Mouse (Mus musculus) splenic B cell, adult 2 months (primary cell): Measurements from ENCODE around the gene Cyp2d22.
"Not testable (repeated sequence)": the region's sequence is repeated elsewhere in the genome, so short reads cannot be mapped to it uniquely, and the experiment has no call there.

Source experiments
- DNase-seq: peaks from one replicate; pipeline ENCODE4 v3.0.0-alpha.2; 2011; ENCODE audit warnings: low read depth, low spot score
- H3K27me3 ChIP-seq: 2 replicates; pipeline ENCODE4 v1.6.1; 2012; ENCODE audit warnings: mild to moderate bottlenecking, low read length, moderate library complexity, mixed read lengths; ENCODE audit not compliant: control insufficient read depth, poor library complexity, insufficient read depth, severe bottlenecking
- H3K36me3 ChIP-seq: 2 replicates; pipeline ENCODE4 v1.6.1; 2012; ENCODE audit warnings: mild to moderate bottlenecking, low read length, moderate library complexity, mixed read lengths; ENCODE audit not compliant: control insufficient read depth, poor library complexity, insufficient read depth, severe bottlenecking

The Cyp2d22 gene

GRCm38 (mm10) chr15:82379871-82380713 lies at the start of gene Cyp2d22:
Gene Cyp2d22, minus strand, starts transcription at chr15:82380260.
- DNase-seq, result peak; percentile 52
- H3K36me3 ChIP-seq, result no peaks in the 10 kb centered on the region
- no peaks in the 10 kb centered on the region; the same call in 1 of the 2 replicates for H3K27me3 ChIP-seq

DNA sequence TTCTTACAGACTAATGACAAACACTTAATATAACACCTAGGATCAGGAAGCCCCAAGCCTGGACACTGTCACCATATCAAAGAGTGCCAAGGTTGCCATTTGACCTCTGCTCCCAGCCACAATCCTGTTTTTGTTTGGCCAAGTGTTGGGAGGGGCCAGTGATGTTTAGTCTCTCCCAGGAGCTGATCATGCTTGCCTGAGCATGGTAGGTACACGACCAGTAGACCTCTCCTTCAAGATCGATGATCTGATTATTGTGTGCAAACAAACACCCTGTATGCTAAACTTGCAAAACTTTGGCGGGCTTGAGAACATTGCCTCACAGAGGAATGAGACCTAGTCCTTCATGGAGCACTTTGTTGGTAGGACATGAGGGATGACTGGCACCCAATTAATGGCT lies 43.4 kb upstream of the Cyp2d22 start:
- H3K36me3 ChIP-seq, result no peaks in the 10 kb centered on the region
- no peaks in the 10 kb centered on the region; the same call in 1 of the 2 replicates for H3K27me3 ChIP-seq
- DNase-seq, result no peak

DNA sequence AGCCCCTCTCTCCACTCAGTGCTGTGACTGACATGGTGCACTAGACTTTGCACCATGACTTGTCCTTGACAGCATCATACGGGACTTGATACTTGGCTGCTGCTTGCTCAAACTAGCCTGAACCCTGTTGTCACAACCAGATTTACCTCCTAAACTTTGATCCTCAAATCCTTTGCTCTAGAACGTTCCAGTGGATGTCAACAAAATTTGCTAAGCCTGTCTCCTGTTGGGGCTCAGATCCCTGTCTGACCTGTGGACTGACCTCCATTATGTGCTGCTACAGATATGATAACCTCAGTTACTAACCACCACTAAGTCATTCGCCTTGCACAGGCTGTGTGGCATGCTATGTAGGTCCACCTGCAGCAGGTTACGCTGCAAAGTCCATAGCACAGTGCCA lies 42.9 kb upstream of the Cyp2d22 start:
- DNase-seq, result no peak
- H3K27me3 ChIP-seq, result no peaks in the 10 kb centered on the region; the same call in 1 of the 2 replicates
- H3K36me3 ChIP-seq, result no peaks in the 10 kb centered on the region

DNA sequence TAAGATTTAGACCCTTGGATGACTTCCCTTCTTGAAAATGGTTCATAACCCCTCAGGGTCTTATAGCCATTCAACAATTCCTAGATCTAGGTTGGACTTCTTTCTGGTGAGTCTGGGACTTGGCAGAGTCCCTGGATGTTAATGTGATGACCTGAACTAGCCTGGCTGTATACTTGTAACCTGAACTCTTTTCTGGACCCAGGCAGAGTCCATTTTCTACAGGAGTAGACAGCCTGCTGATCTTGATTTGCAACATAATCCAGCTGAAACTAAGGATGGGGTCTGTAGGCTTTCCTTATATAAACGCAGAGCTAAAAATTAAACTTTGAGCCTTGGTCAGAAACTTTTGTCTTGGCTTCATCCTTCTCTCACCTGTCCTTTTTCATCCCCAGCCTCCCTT lies 38.6 kb upstream of the Cyp2d22 start:
- no peaks in the 10 kb centered on the region for H3K36me3 ChIP-seq
- no peak for DNase-seq
- H3K27me3 ChIP-seq, result no peaks in the 10 kb centered on the region; the same call in 1 of the 2 replicates

DNA sequence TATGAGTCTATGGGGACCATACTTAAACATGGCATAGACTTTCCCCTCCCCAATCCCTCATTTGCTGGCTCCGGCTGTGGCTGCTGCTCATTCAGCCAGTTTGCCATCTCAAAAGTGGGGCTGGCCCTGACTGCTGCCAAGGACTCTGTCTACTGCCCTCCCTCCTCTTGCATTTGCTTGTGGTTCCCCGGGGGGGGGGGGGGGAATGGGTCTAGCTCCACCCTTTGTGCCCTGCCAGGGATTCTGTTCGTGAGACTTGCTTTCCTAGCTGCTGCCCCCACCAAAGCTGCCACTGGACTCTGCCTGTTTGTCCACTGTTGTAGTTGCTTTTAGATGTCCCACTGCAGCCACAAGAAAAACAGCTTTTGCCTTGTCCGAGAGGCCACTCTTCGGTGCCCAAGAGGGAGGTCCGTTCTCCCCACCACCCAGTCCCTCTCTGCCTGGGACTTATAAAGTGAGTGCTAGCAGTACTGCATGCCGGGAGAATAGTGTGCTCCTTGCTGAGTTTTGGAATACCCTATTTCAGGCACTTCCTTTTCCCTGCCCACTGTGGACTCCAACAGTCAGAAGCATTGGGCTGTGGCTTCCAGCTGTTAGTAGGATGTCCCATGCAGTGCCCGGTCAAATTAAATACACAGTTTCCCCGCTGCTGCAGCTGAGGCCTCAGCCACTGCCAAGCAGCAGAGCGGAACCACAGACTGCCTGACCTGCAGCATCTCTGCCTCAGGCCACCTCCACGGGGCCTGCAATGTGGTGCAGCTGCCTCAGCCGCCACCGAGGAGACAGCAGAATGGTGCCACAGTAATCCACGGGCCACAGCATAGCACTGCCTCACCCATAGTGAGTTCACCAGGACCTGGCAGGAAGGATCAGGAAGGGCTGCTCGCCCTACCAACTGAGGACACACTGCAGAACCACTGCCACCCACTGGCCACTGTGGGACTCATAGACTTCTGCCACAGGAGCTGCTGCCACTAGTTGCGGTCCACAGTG lies 37.0 kb upstream of the Cyp2d22 start:
- H3K27me3 ChIP-seq, result no peaks in the 10 kb centered on the region; the same call in 1 of the 2 replicates
- no peaks in the 10 kb centered on the region for H3K36me3 ChIP-seq
- peak; percentile 78 for DNase-seq

- no peaks in the 10 kb centered on the region for H3K27me3 ChIP-seq
- DNase-seq, result no peak
- H3K36me3 ChIP-seq, result no peaks in the 10 kb centered on the region
Observed at GRCm38 (mm10) chr15:82407536-82407935, 27.5 kb upstream of the Cyp2d22 start.

DNA sequence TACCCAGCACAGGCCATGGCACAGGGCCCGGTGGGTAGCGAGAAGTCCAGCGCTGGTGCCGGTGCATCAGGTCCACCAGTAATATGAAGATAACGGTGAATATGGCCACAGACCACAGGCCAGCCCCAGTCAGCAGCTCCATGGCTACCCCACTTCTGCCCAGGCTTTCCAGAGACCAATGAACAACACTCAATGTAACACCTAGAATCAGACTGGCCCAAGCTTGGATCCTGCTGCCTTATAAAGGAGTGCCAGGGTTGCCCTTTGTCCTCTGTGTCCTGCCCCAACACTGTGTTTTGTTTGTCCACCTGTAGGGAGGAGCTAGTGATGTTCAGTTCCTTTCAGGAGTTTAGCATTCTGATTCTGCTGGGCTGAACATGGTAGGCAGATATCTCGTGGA lies 26.9 kb upstream of the Cyp2d22 start, which contains the start of gene Cyp2d10:
TSS of gene Cyp2d10 (minus strand) at position 215 of the 400 bp plus-strand sequence.
- no peak for DNase-seq
- no peaks in the 10 kb centered on the region for H3K36me3 ChIP-seq
- no peaks in the 10 kb centered on the region for H3K27me3 ChIP-seq

DNA sequence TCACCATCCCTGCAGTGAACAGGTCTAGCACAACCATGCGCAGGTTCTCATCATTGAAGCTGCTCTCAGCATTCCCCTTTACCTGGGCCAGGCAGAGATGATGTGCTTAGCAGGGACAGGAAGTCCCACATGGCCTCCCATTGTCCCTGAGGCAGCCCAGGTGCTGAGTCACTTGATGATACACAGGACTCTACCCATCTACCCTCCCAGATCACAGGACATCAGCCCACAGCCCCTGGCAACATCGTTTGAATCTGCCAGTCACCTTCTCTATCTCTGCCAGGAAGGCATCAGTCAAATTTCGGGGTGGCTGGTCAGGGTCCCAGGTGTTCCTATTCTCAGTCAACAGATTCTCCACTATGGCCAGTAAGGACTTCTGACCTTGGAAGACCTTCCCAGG lies 24.1 kb upstream of the Cyp2d22 start:
- no peaks in the 10 kb centered on the region for H3K27me3 ChIP-seq
- DNase-seq, result no peak
- no peaks in the 10 kb centered on the region for H3K36me3 ChIP-seq

GRCm38 (mm10) chr15:82403606-82404005 lies 23.5 kb upstream of the Cyp2d22 start:
- no peak for DNase-seq
- Histone ChIP-seq H3K36me3 (no peaks in the 10 kb centered on the region), H3K27me3 (no peaks in the 10 kb centered on the region)

GRCm38 (mm10) chr15:82402741-82403140 lies 22.7 kb upstream of the Cyp2d22 start:
- H3K36me3 ChIP-seq, result no peaks in the 10 kb centered on the region
- DNase-seq, result no peak
- H3K27me3 ChIP-seq, result no peaks in the 10 kb centered on the region

GRCm38 (mm10) chr15:82402106-82402505 lies 22.0 kb upstream of the Cyp2d22 start:
- no peaks in the 10 kb centered on the region for H3K27me3 ChIP-seq
- H3K36me3 ChIP-seq, result no peaks in the 10 kb centered on the region
- no peak for DNase-seq

DNA sequence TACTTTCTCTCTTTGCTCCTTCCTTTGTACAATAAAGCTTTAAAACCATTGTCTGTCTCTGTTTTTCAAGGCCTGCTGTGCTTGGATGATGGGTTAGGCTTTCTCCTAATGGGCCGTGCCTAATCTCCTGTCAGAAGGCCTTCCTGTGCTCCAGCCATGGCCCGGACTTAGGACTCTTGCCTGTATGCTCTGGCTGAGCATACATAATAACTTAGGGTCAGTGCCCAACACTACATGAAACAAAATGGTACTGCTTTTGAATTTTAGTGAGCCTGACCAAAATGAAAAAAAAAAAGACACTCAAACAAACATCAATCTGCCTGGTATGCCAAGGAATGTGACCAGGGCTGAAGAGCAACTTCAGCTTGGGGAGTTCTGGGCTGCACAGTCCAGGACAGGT lies 21.5 kb upstream of the Cyp2d22 start:
- no peaks in the 10 kb centered on the region for H3K27me3 ChIP-seq
- no peak for DNase-seq

GRCm38 (mm10) chr15:82395955-82396354 lies 15.9 kb upstream of the Cyp2d22 start:
- not testable (repeated sequence) for H3K36me3 ChIP-seq, DNase-seq, H3K27me3 ChIP-seq

More for the DNA sequence above, 21.5 kb upstream of the Cyp2d22 start:
- no peaks in the 10 kb centered on the region for H3K36me3 ChIP-seq

DNA sequence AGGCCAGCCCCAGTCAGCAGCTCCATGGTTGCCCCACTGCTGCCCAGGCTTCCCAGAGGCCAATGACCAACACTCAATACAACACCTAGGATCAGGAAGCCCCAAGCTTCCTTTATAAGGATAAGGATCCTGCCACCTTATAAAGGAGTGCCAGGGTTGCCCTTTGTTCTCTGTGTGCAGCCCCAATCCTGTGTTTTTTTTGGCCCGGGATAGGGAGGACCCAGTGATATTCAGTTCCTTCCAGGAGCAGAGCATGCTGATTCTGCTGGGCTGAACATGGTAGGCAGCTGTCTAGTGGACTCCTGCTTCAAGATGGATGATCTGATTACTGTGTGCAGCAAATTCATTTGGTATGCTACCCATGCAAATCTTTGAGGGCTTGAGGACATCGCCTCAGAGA lies 13.9 kb upstream of the Cyp2d22 start, which contains the start of gene Cyp2d11:
TSS of gene Cyp2d11 (minus strand) at position 101 of the 400 bp plus-strand sequence.
- not testable (repeated sequence) for H3K27me3 ChIP-seq, DNase-seq, H3K36me3 ChIP-seq
